Mouse (Mus musculus): Measurements from ENCODE around the gene Arf1. TPM values are rescaled to one million over a fixed set of nuclear protein-coding genes. Genes with fewer than 3 reads are reported as not detected.

The Arf1 gene
- polyA plus RNA-seq, 1 experiment from 2014 or later, result 626 TPM

DNA sequence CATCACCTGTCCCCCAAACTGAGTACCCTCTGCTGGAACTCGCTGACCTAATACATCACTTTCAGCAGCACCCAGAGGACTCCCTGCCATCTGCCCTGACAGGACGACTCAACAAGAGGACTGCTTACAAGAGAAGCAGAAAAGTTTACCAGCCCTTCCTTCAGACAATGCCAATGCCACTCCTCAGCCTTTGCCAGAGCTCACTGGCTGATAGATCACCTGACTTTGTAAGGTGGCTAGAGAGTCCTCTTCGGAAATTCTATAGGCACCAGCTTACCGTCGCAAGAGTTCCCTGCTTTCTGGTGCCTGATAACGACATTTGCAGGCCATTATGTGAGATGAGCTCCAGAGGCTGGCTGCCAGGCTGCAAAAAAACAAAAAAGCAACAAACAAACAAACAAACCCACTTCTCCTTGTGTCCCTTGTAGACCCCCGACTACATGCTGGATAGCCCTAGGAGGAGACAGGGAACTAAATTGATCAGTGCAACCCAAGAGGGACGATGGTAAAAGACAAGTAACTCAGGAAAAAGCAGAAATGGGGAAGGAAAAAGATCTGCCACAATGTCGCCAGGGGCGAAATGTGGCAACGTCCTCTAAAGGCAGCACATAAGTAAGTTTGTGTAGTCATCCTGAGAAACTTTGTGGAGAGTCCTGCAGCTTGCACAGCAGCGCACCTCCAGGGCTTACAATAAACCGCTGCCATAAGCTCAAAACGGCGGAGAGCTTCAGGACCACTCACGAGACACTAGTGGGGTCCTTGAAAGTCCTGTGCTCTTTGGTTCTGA, 26.7 kb downstream of the Arf1 start:
- 33% methylated on average over 16 of the region's 16 CpGs for WGBS

DNA sequence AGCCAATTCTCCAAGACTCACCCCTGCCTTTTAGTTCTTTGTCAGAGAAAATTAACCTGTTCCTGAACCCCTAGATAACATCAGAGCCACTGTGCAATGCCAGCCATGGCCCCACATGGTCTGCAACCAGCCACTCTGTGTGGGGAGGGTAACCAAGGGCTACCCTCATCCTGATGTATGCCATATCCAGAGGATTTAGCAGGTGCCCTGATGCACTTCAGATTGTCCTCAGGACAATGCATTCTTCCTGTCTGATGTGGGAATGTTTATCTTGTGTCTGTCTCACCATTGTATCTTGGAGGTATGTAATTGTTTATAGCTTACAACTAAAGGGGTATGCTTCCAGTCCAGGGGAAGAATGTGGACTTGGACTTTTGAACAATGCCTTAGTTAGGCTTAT, 31.8 kb downstream of the Arf1 start:
- ATAC-seq (replicated peaks; ENCODE audit: insufficient number of reproducible peaks, low FRiP score, low TSS enrichment, low read depth) (no peak), DNase-seq (ENCODE audit: low spot score) (no peak)
- no peaks in the 10 kb centered on the region; the same call in 1 of the 2 replicates for H3K4me1 ChIP-seq (ENCODE audit: control insufficient read depth, insufficient read depth, low read length)
- no peak overlapping the region for H3K4me3 ChIP-seq (ENCODE audit: low read depth, low read length)
- H3K36me3 ChIP-seq (replicated peaks; ENCODE audit: control insufficient read depth, insufficient read depth, low read depth, low read length), result no peaks in the 10 kb centered on the region; the same call in 1 of the 2 replicates
- H3K4me2 ChIP-seq (ENCODE audit: low read depth, low read length), result no peak overlapping the region
- no peaks in the 10 kb centered on the region for H3K27me3 ChIP-seq (ENCODE audit: control insufficient read depth, insufficient read depth, low read length)
- no peak overlapping the region for H3K27ac ChIP-seq (replicated peaks; ENCODE audit: low read depth, low read length)
- H3K9me3 ChIP-seq (replicated peaks; ENCODE audit: control insufficient read depth, low read length), result no peaks in the 10 kb centered on the region
- no peak overlapping the region for H3K9ac ChIP-seq (replicated peaks; ENCODE audit: low read length)

More for the DNA sequence above, 26.7 kb downstream of the Arf1 start:
- Histone ChIP-seq H3K4me2 (ENCODE audit: low read depth, low read length) (peak overlapping the region; percentile 76), H3K27ac (replicated peaks; ENCODE audit: low read depth, low read length) (no peak overlapping the region), H3K27me3 (ENCODE audit: control insufficient read depth, insufficient read depth, low read length) (no peaks in the 10 kb centered on the region), H3K9ac (replicated peaks; ENCODE audit: low read length) (peak overlapping the region; percentile 85), H3K4me3 (ENCODE audit: low read depth, low read length) (peak overlapping the region; percentile 84), H3K4me1 (ENCODE audit: control insufficient read depth, insufficient read depth, low read length) (no peaks in the 10 kb centered on the region; the same call in 1 of the 2 replicates), H3K9me3 (replicated peaks; ENCODE audit: control insufficient read depth, low read length) (no peaks in the 10 kb centered on the region), H3K36me3 (replicated peaks; ENCODE audit: control insufficient read depth, insufficient read depth, low read depth, low read length) (no peaks in the 10 kb centered on the region; the same call in none of the 2 replicates)
- DNase-seq (ENCODE audit: low spot score), result no peak
- no peak for ATAC-seq (replicated peaks; ENCODE audit: insufficient number of reproducible peaks, low FRiP score, low TSS enrichment, low read depth)

DNA sequence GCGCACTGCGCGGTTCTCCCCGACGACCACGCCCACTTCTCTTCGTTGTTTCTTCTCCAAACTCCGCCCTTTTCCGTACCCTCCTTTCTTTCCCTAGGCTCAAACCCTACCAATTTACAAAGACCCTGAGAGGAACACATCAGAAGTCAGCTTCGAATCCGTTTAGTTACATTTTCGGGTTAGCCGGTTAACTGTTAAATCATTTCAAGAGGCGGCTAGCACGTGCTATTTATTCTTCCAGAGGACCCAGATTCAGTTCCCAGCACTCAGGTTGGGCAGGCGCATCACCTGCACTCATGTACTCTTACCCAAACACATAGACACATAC, 36.0 kb downstream of the Arf1 start, which contains the start of gene Guk1:
Gene Guk1, minus strand, starts transcription at position 154 of the 328 bp plus-strand sequence.
- no peaks in the 10 kb centered on the region for H3K4me1 ChIP-seq (ENCODE audit: control insufficient read depth, insufficient read depth, low read length)
- H3K27ac ChIP-seq (replicated peaks; ENCODE audit: low read depth, low read length), result peak within 1 kb of the TSS; percentile 75
- no peaks in the 10 kb centered on the region for H3K9me3 ChIP-seq (replicated peaks; ENCODE audit: control insufficient read depth, low read length)
- no peaks in the 10 kb centered on the region for H3K27me3 ChIP-seq (ENCODE audit: control insufficient read depth, insufficient read depth, low read length)
- no peak for DNase-seq (ENCODE audit: low spot score)
- H3K4me3 ChIP-seq (ENCODE audit: low read depth, low read length), result peak within 1 kb of the TSS; percentile 64
- no peaks in the 10 kb centered on the region for H3K36me3 ChIP-seq (replicated peaks; ENCODE audit: control insufficient read depth, insufficient read depth, low read depth, low read length)
- 5% methylated on average over 16 of the region's 16 CpGs for WGBS
- H3K4me2 ChIP-seq (ENCODE audit: low read depth, low read length), result peak within 1 kb of the TSS; percentile 72
- ATAC-seq (replicated peaks; ENCODE audit: insufficient number of reproducible peaks, low FRiP score, low TSS enrichment, low read depth), result no peak
- peak within 1 kb of the TSS; percentile 73 for H3K9ac ChIP-seq (replicated peaks; ENCODE audit: low read length)

DNA sequence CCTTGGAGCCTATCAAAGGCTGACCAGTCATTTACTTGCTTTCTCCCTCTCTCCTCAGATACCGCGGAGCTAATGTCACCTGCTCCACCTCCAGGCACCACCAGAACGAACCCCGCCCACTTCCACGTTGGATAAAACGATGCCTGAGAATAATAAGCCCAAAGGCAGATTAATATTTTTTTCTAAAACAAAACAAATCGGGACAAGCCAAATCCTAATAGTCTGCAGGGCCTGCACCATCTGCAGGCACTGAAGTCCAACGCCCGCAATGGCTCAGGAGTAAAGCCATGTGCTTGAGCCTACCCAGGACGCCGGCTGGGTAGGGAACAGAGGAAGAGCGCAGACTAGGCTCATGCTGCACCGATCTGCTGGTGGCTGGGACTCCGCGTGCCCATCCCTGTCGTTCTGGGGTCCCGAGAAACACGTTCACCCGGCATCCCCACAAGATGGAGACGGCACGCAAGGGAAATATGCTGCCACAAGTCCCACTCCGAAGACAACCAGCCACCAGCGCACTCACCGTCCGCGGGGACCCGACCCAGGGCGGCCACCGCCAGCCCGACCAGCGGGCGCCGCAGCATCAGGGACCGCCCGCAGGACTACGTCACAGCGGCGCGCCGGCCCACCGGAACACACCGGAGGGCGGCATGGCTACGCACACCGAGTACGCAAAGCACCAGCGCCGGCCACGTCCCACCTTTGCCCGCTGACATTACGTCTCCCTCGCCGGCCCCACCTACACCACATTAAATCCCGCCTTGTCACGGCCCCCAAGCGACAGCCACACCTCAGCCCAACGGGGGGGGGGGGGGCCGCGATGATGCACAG, 36.6 kb downstream of the Arf1 start:
- peak overlapping the region; percentile 73 for H3K9ac ChIP-seq (replicated peaks; ENCODE audit: low read length)
- WGBS, result under 1% methylated on average over 57 of the region's 59 CpGs
- H3K27ac ChIP-seq (replicated peaks; ENCODE audit: low read depth, low read length), result peak overlapping the region; percentile 75
- H3K4me2 ChIP-seq (ENCODE audit: low read depth, low read length), result peak overlapping the region; percentile 72
- peak overlapping the region; percentile 64 for H3K4me3 ChIP-seq (ENCODE audit: low read depth, low read length)
- H3K4me1 ChIP-seq (ENCODE audit: control insufficient read depth, insufficient read depth, low read length), result no peaks in the 10 kb centered on the region
- ATAC-seq (replicated peaks; ENCODE audit: insufficient number of reproducible peaks, low FRiP score, low TSS enrichment, low read depth) (peak; percentile 95), DNase-seq (ENCODE audit: low spot score) (peak; percentile 92)
- no peaks in the 10 kb centered on the region for H3K36me3 ChIP-seq (replicated peaks; ENCODE audit: control insufficient read depth, insufficient read depth, low read depth, low read length)
- H3K27me3 ChIP-seq (ENCODE audit: control insufficient read depth, insufficient read depth, low read length), result no peaks in the 10 kb centered on the region
- H3K9me3 ChIP-seq (replicated peaks; ENCODE audit: control insufficient read depth, low read length), result no peaks in the 10 kb centered on the region

DNA sequence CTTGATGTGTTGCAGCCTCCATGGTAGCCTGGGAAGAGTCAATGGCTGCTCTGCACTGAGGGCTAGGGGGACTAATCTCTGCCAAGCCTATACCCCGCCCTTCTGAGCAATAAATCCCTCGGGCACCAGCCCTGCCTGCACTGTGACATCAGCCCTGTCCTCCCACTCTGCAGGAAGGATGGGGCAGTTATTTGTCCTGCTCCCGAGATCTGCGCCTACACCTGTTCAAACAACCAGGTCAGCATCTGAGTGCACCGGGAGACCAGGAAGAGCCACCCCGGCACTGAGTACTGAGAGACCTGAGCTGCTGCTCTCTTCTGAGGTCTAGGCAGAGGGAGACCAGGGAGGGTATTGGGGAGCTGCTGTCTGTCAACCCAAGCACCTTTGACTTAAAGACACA, 40.4 kb downstream of the Arf1 start:
- Histone ChIP-seq H3K4me3 (ENCODE audit: low read depth, low read length) (no peak overlapping the region), H3K27ac (replicated peaks; ENCODE audit: low read depth, low read length) (no peak overlapping the region), H3K9me3 (replicated peaks; ENCODE audit: control insufficient read depth, low read length) (no peaks in the 10 kb centered on the region), H3K36me3 (replicated peaks; ENCODE audit: control insufficient read depth, insufficient read depth, low read depth, low read length) (peaks cover 4% of the 10 kb centered on the region), H3K4me2 (ENCODE audit: low read depth, low read length) (no peak overlapping the region), H3K27me3 (ENCODE audit: control insufficient read depth, insufficient read depth, low read length) (no peaks in the 10 kb centered on the region), H3K9ac (replicated peaks; ENCODE audit: low read length) (no peak overlapping the region), H3K4me1 (ENCODE audit: control insufficient read depth, insufficient read depth, low read length) (no peaks in the 10 kb centered on the region)
- 85% methylated on average over 6 of the region's 6 CpGs for WGBS
- DNase-seq (ENCODE audit: low spot score) (no peak), ATAC-seq (replicated peaks; ENCODE audit: insufficient number of reproducible peaks, low FRiP score, low TSS enrichment, low read depth) (no peak)

DNA sequence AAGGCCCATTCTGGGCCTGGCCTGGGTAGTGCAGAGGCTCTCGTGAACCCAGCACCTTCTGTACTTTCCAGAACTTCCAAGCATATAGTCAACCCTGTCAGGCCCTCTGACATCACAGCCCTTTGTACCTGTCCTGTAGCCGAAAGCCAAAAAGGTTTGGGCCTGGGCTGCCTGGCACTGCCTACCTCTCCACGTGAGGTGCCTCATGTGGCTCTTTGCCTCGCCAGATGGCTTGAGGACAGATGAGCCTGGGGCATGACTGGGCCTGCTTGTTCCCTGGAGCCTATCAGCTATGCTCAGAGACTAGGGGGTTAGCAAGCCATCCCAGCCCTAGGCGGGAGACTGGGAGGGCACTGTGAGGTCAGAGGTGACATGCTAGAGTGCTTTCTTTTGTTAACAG, 42.6 kb downstream of the Arf1 start:
- no peak overlapping the region for H3K4me2 ChIP-seq (ENCODE audit: low read depth, low read length)
- H3K27ac ChIP-seq (replicated peaks; ENCODE audit: low read depth, low read length), result no peak overlapping the region
- no peak overlapping the region for H3K9ac ChIP-seq (replicated peaks; ENCODE audit: low read length)
- no peaks in the 10 kb centered on the region for H3K27me3 ChIP-seq (ENCODE audit: control insufficient read depth, insufficient read depth, low read length)
- H3K36me3 ChIP-seq (replicated peaks; ENCODE audit: control insufficient read depth, insufficient read depth, low read depth, low read length), result peaks cover 4% of the 10 kb centered on the region
- ATAC-seq (replicated peaks; ENCODE audit: insufficient number of reproducible peaks, low FRiP score, low TSS enrichment, low read depth) (no peak), DNase-seq (ENCODE audit: low spot score) (no peak)
- H3K9me3 ChIP-seq (replicated peaks; ENCODE audit: control insufficient read depth, low read length), result no peaks in the 10 kb centered on the region
- H3K4me3 ChIP-seq (ENCODE audit: low read depth, low read length), result no peak overlapping the region
- WGBS, result 82% methylated on average over 5 of the region's 5 CpGs
- no peaks in the 10 kb centered on the region for H3K4me1 ChIP-seq (ENCODE audit: control insufficient read depth, insufficient read depth, low read length)

DNA sequence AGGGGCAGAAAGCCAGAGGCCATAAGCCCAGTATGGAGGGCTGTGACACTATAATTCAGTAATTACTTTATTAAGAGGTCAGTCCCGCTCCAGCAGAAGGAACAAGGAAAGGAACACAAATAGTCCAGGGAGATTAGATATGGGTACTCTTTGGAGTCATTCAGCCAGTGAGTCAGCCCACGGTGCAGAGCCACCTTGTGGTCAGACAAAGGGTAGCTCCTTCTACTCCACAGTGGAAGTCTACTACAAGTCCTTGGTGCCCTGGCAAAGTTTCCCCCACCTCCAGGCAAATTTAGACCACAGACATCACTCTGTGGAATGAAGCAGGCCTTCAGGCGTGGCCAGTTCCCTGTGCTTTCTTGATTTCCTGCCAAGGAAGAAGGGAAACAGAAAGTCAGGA, 44.2 kb downstream of the Arf1 start:
- Histone ChIP-seq H3K36me3 (replicated peaks; ENCODE audit: control insufficient read depth, insufficient read depth, low read depth, low read length) (peaks cover 4% of the 10 kb centered on the region), H3K4me3 (ENCODE audit: low read depth, low read length) (no peak overlapping the region), H3K9ac (replicated peaks; ENCODE audit: low read length) (no peak overlapping the region), H3K9me3 (replicated peaks; ENCODE audit: control insufficient read depth, low read length) (no peaks in the 10 kb centered on the region), H3K27me3 (ENCODE audit: control insufficient read depth, insufficient read depth, low read length) (no peaks in the 10 kb centered on the region), H3K4me1 (ENCODE audit: control insufficient read depth, insufficient read depth, low read length) (no peaks in the 10 kb centered on the region), H3K27ac (replicated peaks; ENCODE audit: low read depth, low read length) (no peak overlapping the region), H3K4me2 (ENCODE audit: low read depth, low read length) (no peak overlapping the region)
- DNase-seq (ENCODE audit: low spot score) (peak; percentile 54), ATAC-seq (replicated peaks; ENCODE audit: insufficient number of reproducible peaks, low FRiP score, low TSS enrichment, low read depth) (no peak)
- 44% methylated on average over 3 of the region's 3 CpGs for WGBS

DNA sequence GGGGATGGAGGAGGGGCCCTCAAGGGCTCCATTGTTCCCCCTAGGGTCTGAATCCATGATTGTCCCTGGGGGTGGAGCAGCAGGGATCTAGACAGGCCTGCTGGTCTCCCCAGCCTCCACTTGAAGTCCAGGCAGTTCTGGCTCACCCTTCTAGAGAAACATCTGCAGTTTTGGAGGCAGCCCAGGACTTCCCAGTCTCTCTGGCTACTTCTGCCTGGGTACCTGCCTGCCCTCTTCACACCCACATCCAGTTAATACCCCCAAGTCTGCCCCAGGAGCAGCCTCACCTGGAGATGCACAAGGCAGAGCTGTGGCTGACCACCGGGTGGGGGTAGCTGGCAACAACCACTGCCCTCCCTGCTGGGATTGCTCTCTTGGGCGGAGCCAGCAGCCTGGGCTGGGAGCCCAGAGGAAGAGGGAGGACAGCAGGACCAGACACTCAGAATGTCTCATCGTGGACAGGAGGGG, 45.2 kb downstream of the Arf1 start, which contains the start of gene Gjc2:
Gene Gjc2, minus strand, starts transcription at position 350 of the 468 bp plus-strand sequence.
- peaks cover 7% of the 10 kb centered on the region for H3K27me3 ChIP-seq (ENCODE audit: control insufficient read depth, insufficient read depth, low read length)
- no peak for ATAC-seq (replicated peaks; ENCODE audit: insufficient number of reproducible peaks, low FRiP score, low TSS enrichment, low read depth)

More for the DNA sequence above, 45.2 kb downstream of the Arf1 start, which contains the start of gene Gjc2:
- Histone ChIP-seq H3K27ac (replicated peaks; ENCODE audit: low read depth, low read length) (no peak within 1 kb of the TSS), H3K9me3 (replicated peaks; ENCODE audit: control insufficient read depth, low read length) (no peaks in the 10 kb centered on the region), H3K4me1 (ENCODE audit: control insufficient read depth, insufficient read depth, low read length) (no peaks in the 10 kb centered on the region), H3K4me2 (ENCODE audit: low read depth, low read length) (no peak within 1 kb of the TSS), H3K36me3 (replicated peaks; ENCODE audit: control insufficient read depth, insufficient read depth, low read depth, low read length) (peaks cover 4% of the 10 kb centered on the region), H3K9ac (replicated peaks; ENCODE audit: low read length) (no peak within 1 kb of the TSS; the same call in 1 of the 2 replicates), H3K4me3 (ENCODE audit: low read depth, low read length) (no peak within 1 kb of the TSS)
- no peak for DNase-seq (ENCODE audit: low spot score)
- 37% methylated on average over 3 of the region's 3 CpGs for WGBS

Measured in embryonic facial prominence, embryonic 11.5 days (tissue).